Mouse (Mus musculus): ENCODE measurements around the gene Mdm2.

The Mdm2 gene

DNA sequence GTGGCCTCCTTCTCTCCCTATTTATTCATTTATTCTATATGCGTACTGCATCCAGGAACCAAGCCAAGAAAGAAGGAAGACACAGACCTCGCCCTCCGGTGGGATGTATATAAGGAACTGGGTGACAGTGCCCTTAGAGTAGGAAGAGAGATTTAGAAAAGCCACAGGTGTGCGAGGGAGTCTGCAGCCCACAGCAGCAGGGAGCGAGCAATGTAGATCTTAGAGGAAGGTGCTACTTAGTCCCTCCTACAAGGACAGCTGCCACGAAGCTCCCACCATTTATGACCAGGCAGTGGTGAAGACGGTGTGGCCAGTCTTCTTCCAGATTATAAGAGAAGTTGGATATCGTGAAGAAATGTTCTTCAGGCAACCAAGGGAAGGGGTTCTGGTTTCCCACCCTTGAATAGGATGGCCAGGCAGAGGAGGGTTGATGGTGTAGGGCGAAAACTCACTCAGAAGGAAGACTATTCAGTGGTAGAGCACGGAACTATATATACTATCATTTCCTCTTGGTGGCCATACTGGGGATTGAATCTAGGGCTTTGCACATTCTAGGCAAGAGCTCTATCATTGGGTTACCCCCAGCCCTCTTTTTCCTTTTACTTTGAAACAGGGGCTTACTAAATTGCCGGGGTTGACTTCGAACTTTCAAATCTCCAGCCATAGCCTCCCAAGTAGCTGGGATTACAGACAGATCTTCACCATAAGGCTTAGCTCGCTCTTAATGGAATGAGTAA, 38.5 kb downstream of the Mdm2 start:
- DNase-seq (ENCODE audit: low read depth, low spot score), result no peak

- no peak for DNase-seq (ENCODE audit: low read depth, low spot score)
Observed at GRCm38 (mm10) chr10:117671266-117671665, 39.3 kb downstream of the Mdm2 start.

GRCm38 (mm10) chr10:117670791-117671190, 39.8 kb downstream of the Mdm2 start:
- no peak for DNase-seq (ENCODE audit: low read depth, low spot score)

- DNase-seq (ENCODE audit: low read depth, low spot score), result no peak
Observed at GRCm38 (mm10) chr10:117670092-117670491, 40.5 kb downstream of the Mdm2 start.

DNA sequence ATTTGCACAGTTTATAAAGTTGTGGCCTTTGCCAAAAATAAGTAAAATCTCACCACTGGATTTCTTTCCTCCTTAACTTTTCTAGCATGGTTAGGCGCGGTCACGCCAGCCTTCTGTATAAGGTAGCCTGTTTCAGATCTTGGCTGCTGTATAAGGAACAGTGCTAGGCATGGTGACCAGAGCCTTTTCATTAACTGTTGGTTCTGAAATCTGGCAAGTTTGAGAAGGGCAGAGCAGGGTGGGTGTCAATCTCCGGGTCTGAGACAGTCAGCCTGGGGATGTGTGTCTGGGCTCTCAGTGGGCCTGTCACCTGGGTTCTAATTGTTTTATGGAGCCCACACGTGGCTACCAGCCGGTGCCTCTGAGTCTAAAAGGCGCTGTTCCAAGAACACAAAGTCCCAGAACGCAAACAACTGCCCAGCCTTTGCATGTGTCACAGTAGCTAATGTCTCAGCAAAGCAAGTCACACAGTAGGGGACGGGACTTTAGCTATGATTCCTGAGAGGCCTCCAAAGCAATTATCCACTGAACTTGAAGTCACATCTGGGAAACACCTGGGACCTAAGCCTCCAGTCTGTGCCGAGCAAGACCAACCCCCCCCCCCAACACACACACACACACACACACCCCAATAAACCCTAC, 41.0 kb downstream of the Mdm2 start:
- DNase-seq (ENCODE audit: low read depth, low spot score), result no peak

GRCm38 (mm10) chr10:117668546-117669300, 41.8 kb downstream of the Mdm2 start:
- no peak for DNase-seq (ENCODE audit: low read depth, low spot score)

DNA sequence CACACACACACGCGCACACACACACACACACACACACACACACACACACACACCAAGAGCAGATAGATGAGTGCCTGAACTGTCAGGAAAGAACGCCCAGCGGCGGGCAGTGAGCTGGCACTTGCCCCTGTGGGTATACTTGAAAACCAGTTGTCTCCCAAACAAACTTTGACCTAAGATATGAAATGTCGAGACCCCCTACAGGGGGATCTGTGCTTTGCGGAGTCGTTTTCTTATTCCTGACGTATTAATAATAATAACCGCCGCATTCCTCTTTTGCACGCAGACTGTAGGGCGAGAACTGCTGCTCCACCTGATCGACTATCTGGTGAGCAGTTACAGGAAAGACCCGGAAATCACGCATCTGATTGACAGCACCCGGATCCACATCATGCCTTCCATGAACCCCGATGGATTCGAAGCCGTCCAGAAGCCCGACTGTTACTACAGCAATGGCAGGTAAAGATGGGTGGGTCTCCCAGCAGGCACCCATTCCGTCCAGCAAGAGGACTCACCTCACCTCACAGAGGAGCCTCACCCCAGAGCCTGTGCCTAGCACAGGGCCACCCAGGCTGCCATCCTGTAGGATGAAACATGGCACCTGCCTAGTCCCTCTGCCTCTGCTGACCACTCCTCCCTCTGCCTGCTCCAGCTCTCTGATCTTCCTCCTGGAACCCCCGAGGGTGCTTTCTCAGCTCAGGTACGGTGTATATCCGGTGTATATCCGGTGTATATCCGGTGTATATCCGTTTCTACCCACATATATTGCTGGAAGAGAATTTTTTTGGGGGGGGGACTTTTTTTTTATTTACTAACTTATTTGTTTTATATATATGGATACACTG, 42.7 kb downstream of the Mdm2 start:
- DNase-seq (ENCODE audit: low read depth, low spot score), result no peak

DNA sequence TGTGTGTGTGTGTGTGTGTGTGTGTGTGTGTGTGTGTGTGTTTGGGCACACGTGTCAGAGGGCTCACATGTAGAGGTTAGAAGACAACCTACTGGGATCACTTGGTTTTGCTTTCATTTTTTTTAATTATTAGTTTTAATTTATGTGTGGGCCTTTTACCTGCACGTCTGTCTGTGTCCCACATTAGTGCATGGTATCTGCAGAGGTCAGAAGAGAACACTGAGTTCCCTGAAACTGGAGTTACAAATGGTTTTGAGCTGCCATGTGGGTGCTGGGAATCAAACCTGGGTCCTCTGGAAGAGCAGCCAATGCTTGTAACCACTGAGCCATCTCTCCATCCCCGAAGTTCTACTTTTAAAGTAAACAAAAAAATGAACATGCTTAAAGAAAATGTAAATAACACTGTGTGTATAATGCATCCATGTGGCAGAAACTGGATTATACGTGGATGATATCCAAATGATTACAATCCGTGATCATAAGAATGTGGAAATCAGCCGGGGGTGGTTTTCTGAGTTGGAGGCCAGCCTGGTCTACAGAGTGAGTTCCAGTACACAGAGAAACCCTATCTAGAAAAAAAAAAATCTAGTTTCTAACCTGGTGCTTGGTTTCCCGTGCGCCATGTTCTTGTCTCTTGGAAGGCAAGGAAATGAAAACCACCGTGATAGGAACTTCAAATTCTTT, 43.5 kb downstream of the Mdm2 start:
- DNase-seq (ENCODE audit: low read depth, low spot score), result no peak

GRCm38 (mm10) chr10:117666361-117666760, 44.2 kb downstream of the Mdm2 start:
- no peak for DNase-seq (ENCODE audit: low read depth, low spot score)

GRCm38 (mm10) chr10:117665376-117666275, 44.9 kb downstream of the Mdm2 start:
- no peak for DNase-seq (ENCODE audit: low read depth, low spot score)

DNA sequence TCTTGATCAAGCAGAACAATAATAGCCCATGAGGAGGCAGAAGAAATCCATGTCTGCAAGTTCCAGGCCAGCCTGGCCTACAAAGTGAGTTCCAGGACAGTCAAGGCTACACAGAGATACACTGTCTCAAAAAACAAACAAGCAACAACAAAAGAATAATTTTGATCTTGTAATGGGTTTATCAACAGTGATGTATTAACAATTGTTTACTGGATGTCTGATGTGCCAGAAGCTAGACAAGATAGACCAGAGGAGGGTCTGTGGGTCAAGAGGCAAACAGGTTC, 45.7 kb downstream of the Mdm2 start:
- DNase-seq (ENCODE audit: low read depth, low spot score), result no peak

GRCm38 (mm10) chr10:117664208-117664925, 46.2 kb downstream of the Mdm2 start:
- no peak for DNase-seq (ENCODE audit: low read depth, low spot score)

DNA sequence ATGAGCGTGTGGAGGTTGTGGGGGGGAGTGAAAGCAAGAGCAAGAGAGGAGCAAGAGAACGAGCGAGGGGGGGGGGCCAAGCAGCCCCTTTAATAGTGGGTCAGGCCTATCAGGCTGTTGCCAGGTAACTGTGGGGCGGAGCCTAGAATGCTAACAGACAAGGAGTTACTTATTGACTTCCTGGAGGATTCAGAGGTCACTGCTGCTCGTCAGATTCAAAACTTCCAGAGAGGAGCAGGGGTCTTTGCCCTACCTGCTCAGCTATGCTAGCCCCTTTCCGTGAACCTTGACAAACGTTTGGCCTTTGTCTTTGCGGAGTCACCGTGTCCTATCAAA, 46.7 kb downstream of the Mdm2 start:
- no peak for DNase-seq (ENCODE audit: low read depth, low spot score)

DNA sequence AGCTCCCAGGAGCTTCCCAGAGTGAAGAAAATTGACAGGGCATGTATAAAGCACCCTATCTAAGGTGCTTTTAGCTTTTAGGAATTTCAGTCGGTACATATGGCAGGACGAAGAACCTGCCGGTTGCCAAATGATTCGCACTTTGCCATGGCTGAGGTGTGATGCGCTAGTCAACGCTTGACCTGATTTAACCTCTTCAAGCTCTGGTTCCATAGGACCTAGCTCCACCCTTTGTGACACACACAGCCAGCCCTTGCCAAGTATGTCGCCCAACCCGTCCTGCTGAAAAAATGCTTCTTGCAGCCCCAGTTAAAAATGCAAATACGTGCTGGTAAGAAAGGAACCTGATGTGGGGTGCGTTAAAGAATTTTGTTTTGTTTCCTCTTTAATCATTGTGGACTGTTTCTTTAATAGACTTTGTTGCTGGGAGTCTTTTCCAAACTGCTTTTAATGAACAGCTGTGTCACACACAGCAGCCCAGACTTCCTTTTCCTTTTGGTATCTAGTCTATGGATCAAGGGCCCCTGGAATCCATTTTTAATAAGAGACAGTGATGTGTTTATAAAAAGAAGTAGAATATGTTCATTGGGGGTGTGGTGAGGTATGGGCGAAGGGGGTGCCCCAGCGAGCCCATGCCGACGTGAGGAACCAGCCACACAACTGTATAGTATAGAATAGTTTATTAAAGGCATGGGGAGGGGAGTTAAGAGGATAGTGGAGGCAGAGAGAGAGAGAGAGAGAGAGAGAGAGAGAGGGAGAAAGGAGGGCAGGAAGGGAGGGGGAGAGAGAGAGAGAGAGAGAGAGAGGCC, 47.3 kb downstream of the Mdm2 start:
- no peak for DNase-seq (ENCODE audit: low read depth, low spot score)

- DNase-seq (ENCODE audit: low read depth, low spot score), result no peak
Observed at GRCm38 (mm10) chr10:117662316-117663055, 48.1 kb downstream of the Mdm2 start.

GRCm38 (mm10) chr10:117659819-117660218, 50.7 kb downstream of the Mdm2 start:
- peak; percentile 69 for DNase-seq (ENCODE audit: low read depth, low spot score)

DNA sequence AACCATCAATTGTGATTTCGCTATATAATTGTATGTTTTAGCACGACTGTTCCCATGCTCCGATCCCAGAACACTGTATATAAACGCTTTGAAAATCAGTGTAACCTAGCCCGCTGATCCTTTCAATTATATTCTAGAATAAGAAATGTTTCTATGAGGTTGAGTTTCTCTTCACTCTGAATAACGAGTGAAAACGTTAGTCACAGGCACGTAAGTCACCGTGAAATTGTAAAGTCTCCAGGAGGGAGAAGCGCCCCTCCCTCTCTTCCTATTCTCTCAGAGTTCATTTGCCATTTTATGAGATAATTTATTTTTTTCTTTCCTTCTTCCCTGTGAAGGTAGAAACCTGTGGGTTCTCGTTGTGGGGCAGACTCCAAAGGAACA, 51.1 kb downstream of the Mdm2 start:
- no peak for DNase-seq (ENCODE audit: low read depth, low spot score)
